Mouse (Mus musculus): ENCODE data around the gene 2410131K14Rik. TPM values are rescaled to one million over a fixed set of nuclear protein-coding genes. Genes with fewer than 3 reads are reported as not detected.

2410131K14Rik gene
- total RNA-seq (2021) = 10 to 100 TPM; 16.5 to 16.7 TPM

- peak; percentile 100 for DNase-seq
Measured at GRCm38 (mm10) chr5:118244606-118245443, at the start of gene 2410131K14Rik, which contains the start of gene Rnft2. 2410131K14Rik (plus strand) TSS chr5:118245227. Rnft2 (minus strand) TSS chr5:118245116.

DNA sequence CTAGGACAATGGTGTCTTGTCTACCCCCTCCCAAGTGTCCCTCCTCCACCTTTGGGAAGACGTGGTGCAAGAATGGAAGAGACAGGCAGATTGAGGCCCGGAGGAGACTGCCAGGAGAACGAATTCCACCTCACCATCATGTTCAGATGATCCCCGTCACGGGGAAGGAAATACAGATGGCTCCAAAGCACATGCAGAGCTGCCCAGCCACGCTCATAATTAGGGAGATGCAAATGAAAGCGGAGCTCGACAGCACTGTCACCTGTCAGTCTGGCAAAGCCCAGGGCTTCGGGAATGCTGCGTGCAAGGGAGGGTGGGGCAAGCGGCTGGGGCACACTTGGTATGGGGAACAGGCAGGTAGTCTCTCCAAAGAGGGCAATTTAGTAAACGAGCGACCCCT, 47.6 kb upstream of the 2410131K14Rik start:
- DNase-seq = peak in 1 of 2 experiments; percentile 37

DNA sequence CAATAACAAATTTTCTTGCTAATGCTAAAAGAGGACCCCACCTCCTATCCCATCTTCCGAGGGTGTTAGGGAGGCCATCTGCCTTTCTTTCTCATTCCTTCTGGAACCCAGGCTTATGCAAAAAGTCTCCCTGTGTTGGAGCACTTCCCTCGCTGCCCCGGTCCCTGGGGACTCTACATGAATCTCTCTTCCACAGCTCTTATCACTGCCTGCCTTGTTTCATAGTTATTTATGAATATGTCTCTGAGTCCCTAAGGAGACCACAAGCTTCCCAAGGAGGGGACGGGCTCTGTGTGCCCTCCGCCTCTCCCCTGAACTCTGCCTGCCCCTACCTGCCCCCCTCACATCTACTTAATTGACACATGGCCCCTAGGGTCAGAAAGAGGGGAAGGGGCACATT, 45.4 kb upstream of the 2410131K14Rik start:
- no peak for DNase-seq

GRCm38 (mm10) chr5:118204675-118205440, 40.2 kb upstream of the 2410131K14Rik start:
- DNase-seq = no peak

GRCm38 (mm10) chr5:118205852-118206251, 39.2 kb upstream of the 2410131K14Rik start:
- DNase-seq = no peak

- DNase-seq = no peak
Measured at GRCm38 (mm10) chr5:118214012-118214411, 31.0 kb upstream of the 2410131K14Rik start.

- DNase-seq = peak; percentile 73 to 79
Measured at GRCm38 (mm10) chr5:118214418-118215154, 30.4 kb upstream of the 2410131K14Rik start.

- peak; percentile 62 to 65 for DNase-seq
Measured at GRCm38 (mm10) chr5:118217410-118217809, 27.6 kb upstream of the 2410131K14Rik start.

- no peak for DNase-seq
Measured at GRCm38 (mm10) chr5:118223142-118223757, 21.8 kb upstream of the 2410131K14Rik start.

- peak; percentile 51 to 59 for DNase-seq
Measured at GRCm38 (mm10) chr5:118230071-118230611, 14.9 kb upstream of the 2410131K14Rik start.

- no peak for DNase-seq
Measured at GRCm38 (mm10) chr5:118236891-118237290, 8.1 kb upstream of the 2410131K14Rik start.

- DNase-seq = no peak
Measured at GRCm38 (mm10) chr5:118239671-118240070, 5.4 kb upstream of the 2410131K14Rik start.

DNA sequence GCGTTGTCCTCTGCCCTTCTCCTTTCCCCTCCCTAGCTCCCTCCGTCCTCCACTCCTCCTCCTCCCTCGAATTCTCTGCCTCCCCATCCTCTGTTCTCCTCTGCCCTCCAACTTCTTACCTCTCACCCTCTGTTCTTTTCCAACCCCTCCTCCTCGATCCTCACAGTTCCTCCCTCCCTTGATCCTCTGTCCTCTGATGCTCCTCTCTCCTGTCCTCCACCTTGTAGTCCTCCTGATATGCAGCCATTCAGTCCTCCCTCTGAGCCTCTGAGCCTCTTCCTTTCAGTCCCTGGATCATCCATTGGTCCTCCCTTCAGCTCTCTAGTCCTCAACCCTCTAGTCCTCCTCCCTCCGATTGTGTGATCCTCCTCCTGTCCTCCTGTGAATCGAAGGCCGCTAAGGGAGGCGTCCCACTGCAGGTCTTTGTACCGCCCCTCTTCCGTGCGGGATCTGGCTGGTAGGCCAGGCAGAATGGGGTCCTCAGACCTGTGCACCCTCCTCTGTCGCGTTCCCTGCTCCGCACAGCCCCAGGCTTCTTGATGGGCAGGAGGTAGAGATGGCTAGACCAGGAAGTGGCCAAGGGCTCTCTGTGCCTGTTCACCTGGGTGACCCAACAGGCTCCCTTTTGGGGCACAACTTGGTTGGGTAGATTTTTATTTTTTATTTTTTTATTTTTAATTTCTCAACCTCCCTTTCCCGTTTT, 730 bp downstream of the 2410131K14Rik start:
- peak in 1 of 2 experiments; percentile 26 for DNase-seq

DNA sequence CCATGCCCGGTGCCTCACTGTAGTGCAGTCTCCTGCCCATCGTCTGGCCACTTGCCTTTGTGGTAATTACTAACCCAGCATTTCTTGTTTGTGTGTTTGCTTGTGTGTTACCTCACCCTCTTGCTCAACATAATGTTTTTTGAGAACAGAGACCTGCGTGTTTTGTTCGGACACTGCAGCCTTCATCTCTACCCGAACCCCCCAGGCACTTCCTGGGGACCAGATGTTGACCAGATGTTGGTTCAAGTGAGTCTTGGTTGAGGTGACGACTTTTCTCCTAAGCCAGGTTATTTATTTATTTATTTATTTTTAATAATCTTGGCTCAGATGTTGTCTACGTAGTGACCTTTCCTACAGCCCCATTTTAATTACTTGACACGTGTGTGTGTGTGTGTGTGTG, 2.4 kb downstream of the 2410131K14Rik start:
- DNase-seq = no peak

DNA sequence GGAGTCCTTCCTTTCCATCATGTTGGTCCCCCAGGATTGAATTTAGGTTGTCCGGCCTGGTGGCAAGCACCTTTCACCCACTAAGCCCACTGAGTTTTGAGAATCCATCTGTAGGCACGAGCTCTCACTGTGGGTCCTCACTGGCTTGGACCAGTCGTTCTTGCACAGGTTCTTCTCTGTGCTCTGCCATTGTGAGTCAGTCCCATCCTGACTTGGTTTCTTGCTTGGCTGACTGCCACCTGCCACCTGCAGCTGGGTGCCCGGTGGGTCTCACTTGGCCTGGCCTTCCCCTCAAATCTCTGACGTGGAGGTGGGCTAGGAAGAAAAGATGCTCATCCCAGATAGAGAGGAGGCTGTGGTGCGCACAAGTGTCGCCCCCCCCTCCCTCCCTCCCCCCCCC, 6.0 kb downstream of the 2410131K14Rik start:
- DNase-seq = no peak

- no peak for DNase-seq
Measured at GRCm38 (mm10) chr5:118253551-118253950, 8.5 kb downstream of the 2410131K14Rik start.

GRCm38 (mm10) chr5:118256981-118257380, 12.0 kb downstream of the 2410131K14Rik start:
- DNase-seq = no peak

- peak; percentile 28 to 36 for DNase-seq
Measured at GRCm38 (mm10) chr5:118259152-118259551, 14.1 kb downstream of the 2410131K14Rik start.

- DNase-seq = no peak
Measured at GRCm38 (mm10) chr5:118259636-118260035, 14.6 kb downstream of the 2410131K14Rik start.

DNA sequence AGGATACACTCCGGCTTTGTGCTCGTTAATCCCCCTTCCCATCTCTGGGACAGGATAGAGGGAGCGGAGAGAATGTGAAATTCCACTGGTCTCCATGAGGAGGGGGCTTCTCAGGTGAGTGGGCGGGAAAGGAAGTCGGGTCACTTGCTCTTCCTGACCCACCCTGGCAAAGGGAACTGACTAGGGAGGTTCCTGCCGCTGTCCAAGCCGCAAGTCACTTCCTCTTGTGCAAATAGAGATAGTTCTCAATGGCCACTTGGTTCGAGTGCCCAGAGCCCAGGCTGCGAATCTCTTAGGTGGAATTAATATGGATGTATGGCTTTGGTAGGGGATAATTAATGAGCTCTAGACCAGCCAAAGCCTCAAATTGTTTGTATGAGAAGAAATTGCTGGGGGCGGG, 15.0 kb downstream of the 2410131K14Rik start:
- DNase-seq = no peak

DNA sequence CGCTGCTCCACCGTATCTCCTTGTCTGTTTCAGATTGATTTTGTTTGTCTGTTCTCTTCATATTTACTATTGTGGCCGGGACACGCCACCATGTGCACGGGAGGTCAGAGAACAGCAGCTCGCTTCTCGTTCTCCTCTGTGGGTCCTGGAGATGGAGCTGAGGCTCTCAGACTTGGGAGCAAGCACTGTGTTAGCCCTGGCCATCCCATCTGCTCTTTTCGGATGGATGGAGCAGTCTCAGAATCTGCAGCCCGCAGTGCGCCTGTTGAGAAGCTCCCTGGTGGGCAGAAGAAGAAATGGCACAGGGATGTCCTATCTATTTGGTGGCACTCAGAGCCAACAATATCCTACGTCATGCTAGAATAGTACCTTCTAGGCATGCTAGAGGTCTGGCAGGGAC, 15.6 kb downstream of the 2410131K14Rik start:
- no peak for DNase-seq
